Mouse (Mus musculus) limb, embryonic 11.5 days (tissue): Measurements from ENCODE around the gene Cerkl. TPM values are rescaled to one million over a fixed set of nuclear protein-coding genes. Genes with fewer than 3 reads are reported as not detected.

Source experiments
- ATAC-seq: fragments of 200-750 bp; cut with Nextera tagmentation; 2 replicates; pipeline ENCODE4 v1.8.0; 2017; ENCODE audit warnings: low read depth; ENCODE audit not compliant: insufficient number of reproducible peaks, low FRiP score, low TSS enrichment
- DNase-seq: peaks from one replicate; pipeline ENCODE4 v3.0.0-alpha.2; 2015; ENCODE audit warnings: low spot score
- H3K27ac ChIP-seq: fragments of 300-500 bp; sonication (generic); replicated peaks from 2 replicates; pipeline ENCODE4 v1.5.1; 2014; ENCODE audit warnings: low read depth, mild to moderate bottlenecking, low read length
- H3K27me3 ChIP-seq: fragments of 300-500 bp; sonication (generic); 2 replicates; pipeline ENCODE4 v1.6.1; 2014; ENCODE audit warnings: mild to moderate bottlenecking, low read length, mixed read lengths; ENCODE audit not compliant: control insufficient read depth, insufficient read depth
- H3K36me3 ChIP-seq: fragments of 300-500 bp; sonication (generic); 2 replicates; pipeline ENCODE4 v1.6.1; 2014; ENCODE audit warnings: mild to moderate bottlenecking, low read length, moderate library complexity, mixed read lengths; ENCODE audit not compliant: control insufficient read depth, insufficient read depth
- H3K4me1 ChIP-seq: fragments of 300-500 bp; sonication (generic); 2 replicates; pipeline ENCODE4 v1.6.1; 2014; ENCODE audit warnings: low read length, mixed read lengths; ENCODE audit not compliant: control insufficient read depth, insufficient read depth
- H3K4me2 ChIP-seq: fragments of 300-500 bp; sonication (generic); 2 replicates; pipeline ENCODE4 v1.6.1; 2014; ENCODE audit warnings: low read depth, mild to moderate bottlenecking, moderate library complexity; ENCODE audit not compliant: severe bottlenecking
- H3K4me3 ChIP-seq: fragments of 300-500 bp; sonication (generic); 2 replicates; pipeline ENCODE4 v1.5.1; 2014; ENCODE audit warnings: low read depth, low read length
- H3K9ac ChIP-seq: fragments of 300-500 bp; sonication (generic); 2 replicates; pipeline ENCODE4 v1.6.1; 2014; ENCODE audit warnings: mild to moderate bottlenecking, low read length
- H3K9me3 ChIP-seq: fragments of 300-500 bp; sonication (generic); 2 replicates; pipeline ENCODE4 v1.6.1; 2016; ENCODE audit warnings: low read length; ENCODE audit not compliant: control insufficient read depth
- WGBS: fragments of 180-500 bp; shearing (Covaris S2); extraction: QIAGEN DNeasy Blood & Tissue Kit; methylation state at CpG from one replicate; pipeline ENCODE4 v1.1.7; 2014; 5-methylcytosine and 5-hydroxymethylcytosine counted together
- polyA plus RNA-seq: library from polyadenylated mRNA; unstranded; fragments of >200 nt; fragmentation: Nextera tagmentation; extraction: Ambion mirVana; gene quantifications from 2 replicates; pipeline ENCODE4 v1.2.1, GENCODE M21; 2014

The Cerkl gene
- polyA plus RNA-seq, 1 experiment from 2014 or later, result 1.0 TPM

DNA sequence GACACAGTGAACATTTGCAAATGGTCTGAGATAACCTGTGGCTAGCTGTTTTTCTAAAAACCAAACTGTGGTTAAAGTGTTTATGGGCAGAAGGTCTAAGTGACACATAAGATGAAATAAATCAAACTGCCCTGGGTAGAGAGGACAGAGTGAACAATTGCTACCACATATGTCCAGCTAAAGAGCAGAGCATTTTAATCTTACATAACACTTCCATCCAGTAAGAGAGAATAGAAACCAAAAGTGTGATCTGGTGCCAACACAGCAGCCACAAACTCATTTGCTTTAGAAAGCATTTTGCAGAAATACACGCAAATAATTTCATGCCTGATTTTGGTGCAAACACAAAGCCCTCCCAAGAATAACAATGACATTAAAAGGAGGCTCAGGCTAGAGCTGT lies 117.6 kb downstream of the Cerkl start:
- H3K4me1 ChIP-seq, result no peaks in the 10 kb centered on the region
- no peaks in the 10 kb centered on the region for H3K36me3 ChIP-seq
- no peaks in the 10 kb centered on the region for H3K27me3 ChIP-seq
- no peak for ATAC-seq
- H3K27ac ChIP-seq, result no peak overlapping the region
- H3K9me3 ChIP-seq, result no peaks in the 10 kb centered on the region
- no peak for DNase-seq
- H3K4me2 ChIP-seq, result no peak overlapping the region
- H3K4me3 ChIP-seq, result no peak overlapping the region
- WGBS, result 85% methylated on average over 1 of the region's 1 CpGs
- H3K9ac ChIP-seq, result no peak overlapping the region

DNA sequence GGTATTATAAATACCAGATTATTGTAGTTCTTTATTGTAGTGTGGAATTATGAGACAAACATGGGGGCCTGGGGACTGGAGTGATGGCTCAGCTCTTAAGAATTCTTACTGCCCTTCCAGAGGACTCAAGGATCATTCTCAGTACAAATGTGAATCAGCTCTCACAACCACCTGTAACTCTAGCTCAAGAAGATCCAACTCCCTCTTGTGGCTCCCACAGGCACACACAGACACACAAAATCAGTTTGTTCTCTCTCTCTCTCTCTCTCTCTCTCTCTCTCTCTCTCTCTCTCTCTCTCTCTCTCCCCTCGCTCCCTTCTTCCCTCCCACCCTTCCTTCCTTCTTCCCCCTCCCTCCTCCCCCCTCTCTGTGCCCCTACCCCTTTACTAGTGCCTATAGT lies 120.4 kb downstream of the Cerkl start:
- Histone ChIP-seq H3K27me3 (no peaks in the 10 kb centered on the region), H3K4me1 (no peaks in the 10 kb centered on the region), H3K4me2 (no peak overlapping the region), H3K9me3 (no peaks in the 10 kb centered on the region), H3K36me3 (no peaks in the 10 kb centered on the region), H3K27ac (no peak overlapping the region), H3K9ac (no peak overlapping the region), H3K4me3 (no peak overlapping the region)
- ATAC-seq (no peak), DNase-seq (no peak)
- 63% methylated on average over 1 of the region's 1 CpGs for WGBS

DNA sequence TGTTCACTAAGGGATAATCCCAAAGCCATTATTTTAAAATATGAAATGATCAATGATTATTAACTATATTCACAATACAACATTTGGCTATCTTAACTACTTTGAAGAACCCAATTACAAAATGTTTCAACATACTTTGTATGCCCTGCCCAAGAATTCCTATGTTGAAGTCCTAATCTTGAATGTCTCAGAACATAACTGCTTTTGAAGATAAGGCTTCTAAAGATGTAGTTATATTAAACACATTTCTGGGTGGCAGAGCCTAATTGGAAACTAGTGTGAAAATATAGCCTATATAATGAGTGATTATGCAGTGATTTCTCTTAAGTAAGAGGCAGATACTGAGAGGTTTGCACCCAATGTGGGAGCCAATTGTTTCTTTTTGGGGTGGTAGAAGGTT lies 121.9 kb downstream of the Cerkl start:
- Histone ChIP-seq H3K27ac (no peak overlapping the region), H3K27me3 (no peaks in the 10 kb centered on the region), H3K36me3 (no peaks in the 10 kb centered on the region), H3K9me3 (no peaks in the 10 kb centered on the region), H3K4me3 (no peak overlapping the region), H3K4me1 (no peaks in the 10 kb centered on the region), H3K9ac (no peak overlapping the region), H3K4me2 (no peak overlapping the region)
- DNase-seq (no peak), ATAC-seq (no peak)

DNA sequence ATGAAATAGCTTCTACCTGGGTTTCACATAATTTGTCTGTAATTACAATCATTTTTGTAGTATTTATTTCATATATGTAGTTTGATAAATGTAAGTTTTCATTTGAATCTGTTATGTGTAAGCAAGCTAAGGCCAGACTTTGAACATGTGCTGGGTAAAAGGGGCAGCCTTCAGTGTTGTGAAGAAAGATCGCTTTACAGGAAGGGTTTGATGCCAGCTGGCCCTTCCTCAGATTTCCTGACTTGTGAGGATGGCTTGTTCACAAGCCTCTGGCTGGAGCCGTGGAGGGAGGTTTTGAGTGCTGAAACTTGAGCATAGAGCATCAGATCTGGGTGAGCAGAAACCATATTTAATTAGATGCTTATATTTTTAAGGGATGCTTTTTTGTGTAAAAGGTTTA lies 128.5 kb downstream of the Cerkl start:
- H3K9ac ChIP-seq, result no peak overlapping the region
- no peak overlapping the region for H3K4me2 ChIP-seq
- DNase-seq (no peak), ATAC-seq (no peak)
- H3K27me3 ChIP-seq, result no peaks in the 10 kb centered on the region
- no peak overlapping the region for H3K27ac ChIP-seq
- H3K9me3 ChIP-seq, result no peaks in the 10 kb centered on the region
- H3K4me3 ChIP-seq, result no peak overlapping the region
- H3K36me3 ChIP-seq, result no peaks in the 10 kb centered on the region
- no peaks in the 10 kb centered on the region for H3K4me1 ChIP-seq
- WGBS, result 51% methylated on average over 2 of the region's 2 CpGs

DNA sequence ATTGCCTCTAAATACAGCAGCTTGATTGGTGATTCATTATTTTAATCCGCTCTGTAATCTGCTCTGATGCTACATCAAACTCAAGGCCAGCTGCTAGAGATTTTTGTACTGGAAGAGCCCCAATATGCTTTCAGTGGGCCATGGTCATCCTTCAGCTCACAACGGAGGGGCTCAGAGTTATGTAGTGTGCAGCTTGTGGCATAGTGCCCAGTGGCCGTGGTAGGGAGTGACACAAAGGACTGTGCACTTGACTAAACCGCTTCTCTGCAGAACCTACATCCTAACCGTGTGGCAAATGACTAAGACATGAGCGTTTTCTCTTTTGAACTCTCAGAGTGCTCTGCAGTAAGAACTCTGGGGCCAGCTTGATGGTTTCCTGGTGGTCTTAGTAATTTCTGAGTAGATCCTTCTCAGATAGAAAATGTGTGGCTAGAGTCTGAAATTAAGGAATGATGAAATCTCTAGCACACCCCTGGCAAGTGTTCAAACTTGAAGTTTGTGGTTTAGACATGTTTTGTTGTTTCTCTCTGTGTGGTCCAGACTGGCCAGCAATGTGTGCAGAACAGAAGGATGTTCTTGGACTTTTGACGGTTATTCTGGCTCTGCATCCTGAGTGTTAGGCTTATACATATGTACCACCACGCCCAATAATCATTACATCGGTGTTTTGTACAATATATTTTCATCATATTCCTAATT lies 140.3 kb downstream of the Cerkl start:
- DNase-seq, result no peak
- Histone ChIP-seq H3K27me3 (no peaks in the 10 kb centered on the region), H3K9me3 (no peaks in the 10 kb centered on the region), H3K4me2 (no peak overlapping the region), H3K4me3 (no peak overlapping the region), H3K9ac (no peak overlapping the region), H3K27ac (no peak overlapping the region), H3K4me1 (no peaks in the 10 kb centered on the region), H3K36me3 (no peaks in the 10 kb centered on the region)
- no peak for ATAC-seq
- 94% methylated on average over 9 of the region's 9 CpGs for WGBS

DNA sequence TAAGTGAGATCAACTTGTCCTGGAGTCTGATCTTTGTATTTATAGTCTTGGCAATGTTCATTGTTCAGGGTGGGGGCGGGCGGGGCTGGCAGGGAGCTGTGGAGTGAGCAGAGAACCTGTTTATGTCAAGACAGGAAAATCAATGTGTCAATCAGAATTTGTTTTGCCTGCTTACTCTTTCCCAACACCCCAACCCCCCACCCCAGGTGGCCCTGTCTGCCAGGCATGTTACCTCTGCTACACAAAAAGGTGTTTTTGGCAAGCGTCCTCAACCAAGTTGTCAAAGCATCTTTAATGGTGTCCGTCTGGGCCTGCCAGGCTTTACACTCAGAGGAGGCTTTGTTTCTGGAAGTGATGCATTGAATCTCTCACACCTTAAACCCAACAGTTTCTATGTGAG lies 141.5 kb downstream of the Cerkl start:
- H3K27me3 ChIP-seq, result no peaks in the 10 kb centered on the region
- 80% methylated on average over 4 of the region's 4 CpGs for WGBS
- H3K9ac ChIP-seq, result no peak overlapping the region
- no peak overlapping the region for H3K4me3 ChIP-seq
- H3K36me3 ChIP-seq, result no peaks in the 10 kb centered on the region
- H3K9me3 ChIP-seq, result no peaks in the 10 kb centered on the region
- no peaks in the 10 kb centered on the region for H3K4me1 ChIP-seq
- H3K4me2 ChIP-seq, result no peak overlapping the region
- ATAC-seq (no peak), DNase-seq (no peak)
- no peak overlapping the region for H3K27ac ChIP-seq

DNA sequence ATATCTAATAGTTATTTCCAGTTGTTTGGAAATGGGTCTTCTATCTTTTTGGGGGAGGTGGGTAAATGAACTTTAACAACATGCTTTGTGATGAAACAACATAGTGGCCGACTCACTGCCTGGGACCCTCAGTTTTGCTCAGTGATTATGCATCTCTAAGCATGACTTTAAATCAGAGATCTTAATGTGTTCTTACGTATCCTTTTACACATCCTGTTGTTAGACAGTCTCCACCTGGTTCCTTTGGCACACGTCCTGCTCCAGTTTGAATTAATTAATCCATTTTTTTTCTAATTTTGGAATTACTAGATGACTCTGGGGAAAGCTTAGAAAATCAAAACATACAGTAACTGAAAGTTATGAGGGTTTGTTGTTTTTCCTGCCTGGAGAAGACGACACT lies 144.1 kb downstream of the Cerkl start:
- 83% methylated on average over 4 of the region's 4 CpGs for WGBS
- Histone ChIP-seq H3K27me3 (no peaks in the 10 kb centered on the region), H3K9ac (no peak overlapping the region), H3K4me1 (no peaks in the 10 kb centered on the region), H3K4me2 (no peak overlapping the region), H3K36me3 (no peaks in the 10 kb centered on the region), H3K4me3 (no peak overlapping the region), H3K27ac (no peak overlapping the region), H3K9me3 (no peaks in the 10 kb centered on the region)
- no peak for DNase-seq
- ATAC-seq, result no peak

DNA sequence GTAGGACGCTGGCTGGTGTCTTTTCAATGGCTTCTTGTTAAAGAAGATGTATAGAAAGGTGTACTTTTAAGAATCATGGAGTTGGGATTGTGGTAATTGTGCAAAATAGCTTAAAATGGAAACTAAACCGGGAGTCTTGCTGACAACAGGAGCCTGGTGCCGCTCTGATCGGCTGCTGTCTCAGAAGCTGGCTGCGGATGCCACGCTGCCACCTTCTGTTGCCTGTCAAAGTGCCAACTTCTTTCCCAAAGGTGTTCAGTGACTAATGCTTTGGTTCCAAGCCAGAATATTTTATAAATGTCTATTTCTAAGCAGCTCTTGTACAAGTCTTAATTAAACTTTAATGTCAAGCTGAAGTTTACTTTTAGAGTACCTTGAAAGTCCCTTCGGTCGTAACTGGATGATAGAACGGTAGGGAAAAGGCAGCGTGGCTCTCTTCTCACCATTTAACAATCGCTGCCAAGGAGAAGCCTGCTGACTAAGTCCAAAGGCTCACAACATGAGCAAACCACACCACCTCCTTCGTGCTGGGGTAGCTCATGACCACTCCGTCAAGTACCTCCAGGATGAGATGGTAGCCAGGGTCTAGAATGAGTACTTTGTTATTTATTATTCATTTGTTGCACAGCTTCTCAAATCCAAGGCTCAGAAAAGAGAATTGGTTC lies 147.0 kb downstream of the Cerkl start:
- H3K4me3 ChIP-seq, result no peak overlapping the region
- 90% methylated on average over 13 of the region's 13 CpGs for WGBS
- H3K27ac ChIP-seq, result no peak overlapping the region
- H3K9ac ChIP-seq, result no peak overlapping the region
- H3K27me3 ChIP-seq, result no peaks in the 10 kb centered on the region
- no peak overlapping the region for H3K4me2 ChIP-seq
- no peaks in the 10 kb centered on the region for H3K36me3 ChIP-seq
- no peaks in the 10 kb centered on the region for H3K4me1 ChIP-seq
- H3K9me3 ChIP-seq, result no peaks in the 10 kb centered on the region
- DNase-seq (no peak), ATAC-seq (no peak)

DNA sequence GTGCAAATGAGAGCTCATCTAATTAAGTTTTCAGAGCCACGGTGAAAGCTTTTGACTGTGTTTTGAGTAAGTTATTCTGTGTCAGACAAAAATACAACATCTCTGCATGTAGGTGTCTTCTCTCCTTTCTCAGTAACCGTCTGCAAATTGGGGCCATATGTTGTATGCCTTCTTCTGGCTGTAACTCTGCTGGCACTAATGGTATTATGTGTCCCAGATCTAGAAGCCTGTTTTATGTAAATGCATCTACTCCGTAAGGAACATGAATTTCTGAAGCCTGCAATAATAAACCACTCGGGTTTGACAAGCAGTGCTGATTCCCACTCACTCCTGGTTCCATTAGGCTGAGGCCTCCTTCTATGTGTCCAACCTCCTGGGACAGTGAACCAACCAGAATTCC lies 149.0 kb downstream of the Cerkl start:
- H3K4me2 ChIP-seq, result no peak overlapping the region
- no peaks in the 10 kb centered on the region for H3K9me3 ChIP-seq
- no peaks in the 10 kb centered on the region for H3K4me1 ChIP-seq
- H3K36me3 ChIP-seq, result no peaks in the 10 kb centered on the region
- no peak overlapping the region for H3K4me3 ChIP-seq
- ATAC-seq, result no peak
- no peak for DNase-seq
- WGBS, result 63% methylated on average over 4 of the region's 4 CpGs
- no peak overlapping the region for H3K9ac ChIP-seq
- H3K27me3 ChIP-seq, result no peaks in the 10 kb centered on the region
- no peak overlapping the region for H3K27ac ChIP-seq
